Mouse (Mus musculus): ENCODE measurements around the gene Gm13691.

GRCm38 (mm10) chr2:84032505-84032904 is 42.2 kb downstream of the Gm13691 start:
- no peak for TF ChIP-seq CTCF (IDR thresholded peaks at IDR 0.05; ENCODE audit: low read depth, low read length)
- no peak for TF ChIP-seq POLR2A (IDR thresholded peaks at IDR 0.05; ENCODE audit: borderline replicate concordance, low read depth, low read length)
